Mouse (Mus musculus) cortical plate, adult 2 months (tissue): ENCODE data around the gene Higd2a.

Experiments used
- CTCF ChIP-seq: fragments of 200-500 bp; IDR thresholded peaks from 2 replicates; pipeline ENCODE4 v1.5.1; 2011; ENCODE audit warnings: mild to moderate bottlenecking, control low read depth, low read length; ENCODE audit not compliant: insufficient read depth; ENCODE audit errors: extremely low read depth
- POLR2A ChIP-seq: fragments of 200-500 bp; IDR thresholded peaks from 2 replicates; pipeline ENCODE4 v1.6.1; 2011; ENCODE audit warnings: mild to moderate bottlenecking, low read length, control low read depth; ENCODE audit not compliant: insufficient read depth; ENCODE audit errors: extremely low read depth

DNA sequence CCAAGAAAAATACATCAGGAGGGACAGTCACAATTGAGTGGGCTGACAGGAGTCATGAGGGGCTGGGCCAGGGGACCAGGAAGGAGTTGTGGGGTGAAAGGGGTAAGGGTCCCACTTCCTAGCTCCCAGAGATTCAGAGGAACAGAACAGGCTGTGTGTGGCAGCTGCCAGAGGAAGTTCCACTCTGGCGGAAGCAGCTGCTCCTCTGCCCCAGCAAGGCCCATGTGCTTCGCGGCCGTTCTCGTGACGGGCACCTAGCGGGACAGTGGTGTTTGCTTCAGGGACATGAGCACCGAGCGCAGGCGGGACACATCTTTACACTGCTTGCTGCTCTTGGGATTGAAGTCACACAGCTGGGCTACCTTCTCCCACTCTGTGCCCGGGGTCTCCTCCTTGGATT, 3.6 kb downstream of the Higd2a start:
- TF ChIP-seq POLR2A (0 out of 2 replicates have a peak, but pooled peaks have one; percentile 8), CTCF (no peak)
